Mouse (Mus musculus) limb, embryonic 10.5 days (tissue): ENCODE data around the gene A4galt. TPM values are rescaled to one million over a fixed set of nuclear protein-coding genes. Genes with fewer than 3 reads are reported as not detected.
"Not testable (repeated sequence)": the region's sequence is repeated elsewhere in the genome, so short reads cannot be mapped to it uniquely, and the experiment has no call there.

Experiments used
- DNase-seq: peaks from one replicate; pipeline ENCODE4 v3.0.0-alpha.2; 2017; ENCODE audit warnings: low spot score
- H3K27ac ChIP-seq: fragments of 300-500 bp; sonication (generic); 2 replicates; pipeline ENCODE4 v1.5.1; 2016; ENCODE audit warnings: mild to moderate bottlenecking
- H3K27me3 ChIP-seq: fragments of 300-500 bp; sonication (generic); 2 replicates; pipeline ENCODE4 v1.6.1; 2016; ENCODE audit warnings: low read depth, mild to moderate bottlenecking; ENCODE audit not compliant: poor library complexity, severe bottlenecking
- H3K36me3 ChIP-seq: fragments of 300-500 bp; sonication (generic); 2 replicates; pipeline ENCODE4 v1.6.1; 2016; ENCODE audit warnings: mild to moderate bottlenecking, moderate library complexity
- H3K4me1 ChIP-seq: fragments of 300-500 bp; sonication (generic); 2 replicates; pipeline ENCODE4 v1.6.1; 2016
- H3K4me3 ChIP-seq: fragments of 300-500 bp; sonication (generic); 2 replicates; pipeline ENCODE4 v1.5.1; 2016; ENCODE audit warnings: mild to moderate bottlenecking, moderate library complexity
- H3K9me3 ChIP-seq: fragments of 300-500 bp; sonication (generic); replicated peaks from 2 replicates; pipeline ENCODE4 v1.6.1; 2016; ENCODE audit warnings: mild to moderate bottlenecking
- WGBS: fragments of 180-500 bp; shearing (Covaris S2); methylation state at CpG from one replicate; pipeline ENCODE4 v1.1.7; 2016; 5-methylcytosine and 5-hydroxymethylcytosine counted together
- polyA plus RNA-seq: library from polyadenylated mRNA; unstranded; fragments of >200 nt; fragmentation: Nextera tagmentation; extraction: Ambion mirVana; gene quantifications from 2 replicates; pipeline ENCODE4 v1.2.1, GENCODE M21; 2016

A4galt gene
- polyA plus RNA-seq, 1 experiment from 2014 or later, result not detected

GRCm38 (mm10) chr15:83284828-83285227 is 33.3 kb upstream of the A4galt start:
- Histone ChIP-seq H3K27me3 (no peaks in the 10 kb centered on the region), H3K27ac (no peak overlapping the region), H3K36me3 (no peaks in the 10 kb centered on the region), H3K4me1 (no peaks in the 10 kb centered on the region), H3K4me3 (no peak overlapping the region), H3K9me3 (no peaks in the 10 kb centered on the region)
- DNase-seq, result no peak
- WGBS, result 80% methylated on average over 8 of the region's 8 CpGs

GRCm38 (mm10) chr15:83282397-83282796 is 30.8 kb upstream of the A4galt start:
- no peaks in the 10 kb centered on the region for H3K27me3 ChIP-seq
- no peaks in the 10 kb centered on the region for H3K9me3 ChIP-seq
- 71% methylated on average over 5 of the region's 5 CpGs for WGBS
- H3K36me3 ChIP-seq, result no peaks in the 10 kb centered on the region
- no peak overlapping the region for H3K27ac ChIP-seq
- no peaks in the 10 kb centered on the region for H3K4me1 ChIP-seq
- H3K4me3 ChIP-seq, result no peak overlapping the region
- no peak for DNase-seq

GRCm38 (mm10) chr15:83281303-83281702 is 29.7 kb upstream of the A4galt start:
- DNase-seq, result no peak
- WGBS, result 71% methylated on average over 11 of the region's 11 CpGs
- H3K27me3 ChIP-seq, result no peaks in the 10 kb centered on the region
- no peak overlapping the region for H3K4me3 ChIP-seq
- no peaks in the 10 kb centered on the region for H3K9me3 ChIP-seq
- no peak overlapping the region for H3K27ac ChIP-seq
- no peaks in the 10 kb centered on the region for H3K4me1 ChIP-seq
- no peaks in the 10 kb centered on the region for H3K36me3 ChIP-seq

GRCm38 (mm10) chr15:83278579-83278978 is 27.0 kb upstream of the A4galt start:
- Histone ChIP-seq H3K27me3 (no peaks in the 10 kb centered on the region), H3K4me1 (no peaks in the 10 kb centered on the region), H3K9me3 (no peaks in the 10 kb centered on the region), H3K4me3 (no peak overlapping the region), H3K27ac (no peak overlapping the region), H3K36me3 (no peaks in the 10 kb centered on the region)
- DNase-seq, result no peak
- 83% methylated on average over 5 of the region's 5 CpGs for WGBS

GRCm38 (mm10) chr15:83277451-83277850 is 25.9 kb upstream of the A4galt start:
- Histone ChIP-seq H3K4me3 (no peak overlapping the region), H3K27me3 (no peaks in the 10 kb centered on the region), H3K4me1 (no peaks in the 10 kb centered on the region), H3K9me3 (no peaks in the 10 kb centered on the region), H3K36me3 (no peaks in the 10 kb centered on the region), H3K27ac (no peak overlapping the region)
- DNase-seq, result no peak
- WGBS, result 85% methylated on average over 4 of the region's 4 CpGs

GRCm38 (mm10) chr15:83274237-83274636 is 22.7 kb upstream of the A4galt start:
- not testable (repeated sequence) for H3K4me3 ChIP-seq, H3K27me3 ChIP-seq, DNase-seq, H3K36me3 ChIP-seq, H3K9me3 ChIP-seq, H3K4me1 ChIP-seq, H3K27ac ChIP-seq

GRCm38 (mm10) chr15:83273017-83273416 is 21.4 kb upstream of the A4galt start:
- DNase-seq, result no peak
- Histone ChIP-seq H3K36me3 (no peaks in the 10 kb centered on the region), H3K4me3 (no peak overlapping the region), H3K27ac (no peak overlapping the region), H3K27me3 (no peaks in the 10 kb centered on the region), H3K9me3 (no peaks in the 10 kb centered on the region), H3K4me1 (no peaks in the 10 kb centered on the region)
- WGBS, result 99% methylated on average over 2 of the region's 2 CpGs

- 28% methylated on average over 9 of the region's 9 CpGs for WGBS
- H3K4me3 ChIP-seq, H3K4me1 ChIP-seq, DNase-seq, H3K9me3 ChIP-seq, H3K27ac ChIP-seq, H3K27me3 ChIP-seq, H3K36me3 ChIP-seq: not testable (repeated sequence)
These were observed 19.6 kb upstream of the A4galt start for GRCm38 (mm10) chr15:83271221-83271620.

GRCm38 (mm10) chr15:83269985-83270384 is 18.4 kb upstream of the A4galt start:
- 88% methylated on average over 6 of the region's 6 CpGs for WGBS
- H3K4me1 ChIP-seq, H3K36me3 ChIP-seq, DNase-seq, H3K27ac ChIP-seq, H3K27me3 ChIP-seq, H3K4me3 ChIP-seq, H3K9me3 ChIP-seq: not testable (repeated sequence)

GRCm38 (mm10) chr15:83268428-83268827 is 16.9 kb upstream of the A4galt start:
- not testable (repeated sequence) for H3K27me3 ChIP-seq, H3K9me3 ChIP-seq, DNase-seq, H3K4me3 ChIP-seq, H3K4me1 ChIP-seq, H3K27ac ChIP-seq, H3K36me3 ChIP-seq
- 69% methylated on average over 7 of the region's 7 CpGs for WGBS

GRCm38 (mm10) chr15:83265269-83265668 is 13.7 kb upstream of the A4galt start:
- no peak overlapping the region for H3K4me3 ChIP-seq
- no peaks in the 10 kb centered on the region for H3K4me1 ChIP-seq
- DNase-seq, result no peak
- H3K27me3 ChIP-seq, result no peaks in the 10 kb centered on the region
- WGBS, result 37% methylated on average over 1 of the region's 1 CpGs
- no peaks in the 10 kb centered on the region for H3K9me3 ChIP-seq
- H3K27ac ChIP-seq, result no peak overlapping the region
- no peaks in the 10 kb centered on the region for H3K36me3 ChIP-seq

- Histone ChIP-seq H3K27ac (no peak overlapping the region), H3K9me3 (no peaks in the 10 kb centered on the region), H3K36me3 (no peaks in the 10 kb centered on the region), H3K4me3 (no peak overlapping the region), H3K4me1 (no peaks in the 10 kb centered on the region), H3K27me3 (no peaks in the 10 kb centered on the region)
- DNase-seq, result no peak
- 80% methylated on average over 5 of the region's 5 CpGs for WGBS
These were observed 11.8 kb upstream of the A4galt start for GRCm38 (mm10) chr15:83263405-83263804.

GRCm38 (mm10) chr15:83257906-83258305 is 6.3 kb upstream of the A4galt start:
- Histone ChIP-seq H3K4me1 (no peaks in the 10 kb centered on the region), H3K36me3 (no peaks in the 10 kb centered on the region), H3K27me3 (peaks cover 8% of the 10 kb centered on the region), H3K4me3 (no peak overlapping the region), H3K27ac (no peak overlapping the region), H3K9me3 (no peaks in the 10 kb centered on the region)
- no peak for DNase-seq
- 88% methylated on average over 13 of the region's 13 CpGs for WGBS

- no peak overlapping the region for H3K27ac ChIP-seq
- no peaks in the 10 kb centered on the region for H3K36me3 ChIP-seq
- H3K27me3 ChIP-seq, result peaks cover 22% of the 10 kb centered on the region
- WGBS, result 89% methylated on average over 4 of the region's 4 CpGs
- no peaks in the 10 kb centered on the region for H3K9me3 ChIP-seq
- no peak for DNase-seq
- H3K4me3 ChIP-seq, result no peak overlapping the region
- peaks cover 3% of the 10 kb centered on the region for H3K4me1 ChIP-seq
These were observed 4.9 kb upstream of the A4galt start for GRCm38 (mm10) chr15:83256491-83256890.
